Mouse (Mus musculus) heart, embryonic 13.5 days (tissue): Measurements from ENCODE around the gene Cyb5r1. TPM values are rescaled to one million over a fixed set of nuclear protein-coding genes. Genes with fewer than 3 reads are reported as not detected.

Experiments used
- ATAC-seq: fragments of 200-750 bp; cut with Nextera tagmentation; 2 replicates; pipeline ENCODE4 v1.8.0; 2017; ENCODE audit warnings: moderate TSS enrichment; ENCODE audit not compliant: insufficient number of reproducible peaks, low FRiP score, low TSS enrichment; ENCODE audit errors: extremely low read depth
- H3K27ac ChIP-seq: fragments of 300-500 bp; sonication (generic); replicated peaks from 2 replicates; pipeline ENCODE4 v1.5.1; 2015; ENCODE audit warnings: moderate library complexity, mild to moderate bottlenecking, inconsistent platforms
- H3K27me3 ChIP-seq: fragments of 300-500 bp; sonication (generic); replicated peaks from 2 replicates; pipeline ENCODE4 v1.6.1; 2015; ENCODE audit warnings: mild to moderate bottlenecking, inconsistent platforms
- H3K36me3 ChIP-seq: fragments of 300-500 bp; sonication (generic); 2 replicates; pipeline ENCODE4 v1.6.1; 2015; ENCODE audit warnings: mild to moderate bottlenecking, inconsistent platforms
- H3K4me1 ChIP-seq: fragments of 300-500 bp; sonication (generic); 2 replicates; pipeline ENCODE4 v1.6.1; 2015; ENCODE audit warnings: inconsistent platforms
- H3K4me2 ChIP-seq: fragments of 300-500 bp; sonication (generic); 2 replicates; pipeline ENCODE4 v1.6.1; 2015; ENCODE audit warnings: inconsistent platforms, mild to moderate bottlenecking, moderate library complexity
- H3K4me3 ChIP-seq: fragments of 300-500 bp; sonication (generic); 2 replicates; pipeline ENCODE4 v1.5.1; 2015; ENCODE audit warnings: moderate library complexity, mild to moderate bottlenecking, inconsistent platforms
- H3K9ac ChIP-seq: fragments of 300-500 bp; sonication (generic); 2 replicates; pipeline ENCODE4 v1.6.1; 2015; ENCODE audit warnings: inconsistent platforms, mild to moderate bottlenecking, moderate library complexity
- H3K9me3 ChIP-seq: fragments of 300-500 bp; sonication (generic); 2 replicates; pipeline ENCODE4 v1.6.1; 2016; ENCODE audit warnings: inconsistent platforms
- WGBS: fragments of 180-500 bp; shearing (Covaris S2); methylation state at CpG from one replicate; pipeline ENCODE4 v1.1.7; 2015; ENCODE audit warnings: mixed read lengths; 5-methylcytosine and 5-hydroxymethylcytosine counted together
- polyA plus RNA-seq: library from polyadenylated mRNA; unstranded; fragments of >200 nt; fragmentation: Nextera tagmentation; extraction: Ambion mirVana; gene quantifications from 2 replicates; pipeline ENCODE4 v1.2.1, GENCODE M21; 2015

Cyb5r1 gene
- polyA plus RNA-seq, 1 experiment from 2014 or later: 37.8 TPM

DNA sequence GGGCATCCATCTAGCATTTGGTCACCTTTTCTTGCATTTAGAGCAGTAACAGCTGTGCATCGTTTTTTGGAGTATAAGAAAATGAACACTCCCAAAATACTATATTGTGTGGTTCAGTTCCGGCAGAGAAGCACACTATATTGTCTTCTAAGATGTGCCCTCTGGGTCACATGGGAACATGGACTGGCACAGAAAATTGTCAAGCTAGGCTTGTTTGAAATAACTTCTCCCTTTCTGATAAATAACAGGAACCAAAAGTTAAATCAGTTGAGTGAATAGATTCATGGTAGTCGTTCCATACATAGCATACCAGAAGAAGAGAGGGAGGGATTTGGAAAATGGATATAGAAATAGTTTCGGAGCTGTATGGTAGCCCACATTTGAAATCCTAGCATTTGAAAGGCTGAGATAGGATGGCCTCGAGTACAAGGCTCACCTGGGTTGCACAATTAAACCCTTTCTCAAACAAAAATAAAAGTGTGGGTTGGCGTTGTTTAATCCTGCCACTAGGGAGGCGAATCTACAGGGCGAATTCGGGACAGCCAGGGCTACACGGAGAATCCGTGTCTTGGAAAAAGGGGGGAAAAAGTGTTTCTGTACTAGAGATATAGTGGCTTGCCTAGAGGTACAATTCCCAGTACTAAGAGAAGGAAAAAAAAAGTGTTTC is 9.3 kb downstream of the Cyb5r1 start:
- H3K27me3 ChIP-seq: no peaks in the 10 kb centered on the region
- peaks cover 46% of the 10 kb centered on the region for H3K4me1 ChIP-seq
- peak overlapping the region; percentile 96 for H3K9ac ChIP-seq
- 13% methylated on average over 11 of the region's 11 CpGs for WGBS
- peak overlapping the region; percentile 85 for H3K4me2 ChIP-seq
- H3K27ac ChIP-seq: peak overlapping the region; percentile 96
- H3K4me3 ChIP-seq: peak overlapping the region; percentile 94
- H3K36me3 ChIP-seq: peaks cover 32% of the 10 kb centered on the region
- no peaks in the 10 kb centered on the region; the same call in 1 of the 2 replicates for H3K9me3 ChIP-seq
- ATAC-seq: no peak; the same call in 1 of the 2 replicates

DNA sequence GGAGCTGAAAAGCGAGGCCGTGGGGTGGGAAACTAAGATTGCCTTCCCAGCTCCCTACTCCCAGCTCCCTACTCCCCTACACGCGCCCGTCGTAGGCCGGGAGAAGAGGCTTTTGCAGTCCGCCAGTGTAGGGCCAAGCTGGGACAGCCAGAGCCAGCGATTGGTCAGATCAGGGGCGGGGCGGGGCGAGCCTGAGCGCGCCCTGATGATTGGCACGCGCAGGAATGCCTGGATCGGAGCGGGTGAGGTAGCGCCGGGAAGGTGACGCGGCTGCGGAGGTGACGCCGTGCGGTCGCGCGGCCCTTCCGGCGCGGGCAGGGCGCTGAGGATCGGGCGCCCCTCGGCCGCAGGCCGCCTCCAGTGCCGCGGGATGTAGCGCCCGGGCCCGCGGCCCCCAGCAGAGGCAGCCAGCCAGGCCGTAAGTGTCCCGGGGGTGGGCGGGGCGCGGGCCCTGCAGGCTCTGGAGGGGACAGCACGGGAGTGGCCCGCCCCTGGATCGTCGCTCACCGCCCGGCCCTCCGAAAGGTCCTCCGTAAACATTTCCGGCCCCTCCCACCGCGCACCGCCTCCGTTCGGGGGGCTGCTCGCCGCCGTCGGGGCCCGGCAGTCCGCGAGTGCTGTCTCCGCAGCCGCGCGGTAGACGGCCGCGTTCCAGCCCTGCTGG is 9.9 kb downstream of the Cyb5r1 start, which contains the start of gene Adipor1:
Gene Adipor1, plus strand, starts transcription at position 211 of the 664 bp plus-strand sequence.
- Histone ChIP-seq H3K4me1 (peaks cover 53% of the 10 kb centered on the region), H3K27me3 (no peaks in the 10 kb centered on the region), H3K4me2 (peak within 1 kb of the TSS; percentile 85), H3K9me3 (no peaks in the 10 kb centered on the region; the same call in 1 of the 2 replicates), H3K4me3 (peak within 1 kb of the TSS; percentile 94), H3K27ac (peak within 1 kb of the TSS; percentile 96), H3K9ac (peak within 1 kb of the TSS; percentile 96), H3K36me3 (peaks cover 25% of the 10 kb centered on the region)
- WGBS: under 1% methylated on average over 74 of the region's 77 CpGs
- ATAC-seq: peak; percentile 98

DNA sequence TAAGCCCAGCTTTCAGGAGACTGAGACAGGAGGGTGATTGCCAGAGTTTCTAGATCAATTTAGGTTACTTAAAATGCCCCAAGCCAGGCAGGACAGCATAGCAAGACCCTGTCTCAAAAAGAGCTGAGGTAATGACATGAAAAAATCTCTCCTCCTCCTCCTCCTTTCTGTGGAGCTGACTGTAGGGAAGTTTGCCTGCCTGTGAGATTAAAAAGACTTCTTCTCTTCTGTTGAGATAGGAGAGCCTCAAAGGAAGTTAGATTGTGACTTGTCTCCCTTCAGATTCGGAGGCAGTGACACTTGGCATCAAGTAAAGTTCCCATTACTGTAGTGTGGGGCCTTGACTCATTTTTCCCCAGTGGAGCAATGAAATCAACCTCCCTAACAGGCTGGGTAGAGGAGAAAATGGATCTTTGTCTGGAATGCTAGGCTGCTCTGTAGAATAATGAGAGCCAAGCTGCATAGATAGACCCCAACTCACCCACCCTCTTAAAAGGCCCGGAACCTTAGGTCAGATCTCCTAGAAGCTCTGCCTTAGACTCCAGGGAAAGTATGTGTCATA is 13.1 kb downstream of the Cyb5r1 start:
- peak overlapping the region; percentile 76 for H3K27ac ChIP-seq
- H3K9ac ChIP-seq: peak overlapping the region; percentile 65
- no peaks in the 10 kb centered on the region for H3K9me3 ChIP-seq
- peak overlapping the region; percentile 85 for H3K4me2 ChIP-seq
- peaks cover 11% of the 10 kb centered on the region for H3K36me3 ChIP-seq
- H3K27me3 ChIP-seq: no peaks in the 10 kb centered on the region
- peaks cover 80% of the 10 kb centered on the region for H3K4me1 ChIP-seq
- ATAC-seq: no peak
- peak overlapping the region; percentile 94; the same call in 1 of the 2 replicates for H3K4me3 ChIP-seq
- 56% methylated on average over 2 of the region's 2 CpGs for WGBS

DNA sequence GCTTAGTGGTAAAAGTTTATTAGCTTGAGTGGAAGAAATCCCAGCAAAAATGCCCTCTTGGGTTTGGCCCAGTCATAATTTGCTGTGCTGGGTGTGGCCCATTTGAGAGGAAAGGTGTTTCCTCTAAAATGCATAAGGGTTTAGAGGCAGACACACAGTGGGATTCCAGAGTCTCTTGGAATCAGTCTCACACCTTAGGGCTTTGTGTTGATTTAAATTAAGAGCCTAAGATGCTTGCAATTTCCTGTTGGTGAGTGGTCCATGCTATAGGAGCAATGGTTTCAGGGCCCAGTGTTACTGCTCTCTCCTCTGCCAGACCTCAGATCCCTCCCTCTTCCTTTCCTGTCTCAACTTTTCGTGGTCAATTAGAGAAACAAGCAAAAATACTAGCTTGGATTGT is 13.8 kb downstream of the Cyb5r1 start:
- peak overlapping the region; percentile 94; the same call in 1 of the 2 replicates for H3K4me3 ChIP-seq
- H3K4me2 ChIP-seq: peak overlapping the region; percentile 85
- WGBS: 30% methylated on average over 1 of the region's 1 CpGs
- H3K9me3 ChIP-seq: no peaks in the 10 kb centered on the region
- H3K27me3 ChIP-seq: no peaks in the 10 kb centered on the region
- peaks cover 81% of the 10 kb centered on the region for H3K4me1 ChIP-seq
- H3K27ac ChIP-seq: peak overlapping the region; percentile 76
- H3K9ac ChIP-seq: 0 out of 2 replicates have a peak overlapping the region, but pooled peaks have one; percentile 44
- peaks cover 17% of the 10 kb centered on the region for H3K36me3 ChIP-seq
- ATAC-seq: no peak

DNA sequence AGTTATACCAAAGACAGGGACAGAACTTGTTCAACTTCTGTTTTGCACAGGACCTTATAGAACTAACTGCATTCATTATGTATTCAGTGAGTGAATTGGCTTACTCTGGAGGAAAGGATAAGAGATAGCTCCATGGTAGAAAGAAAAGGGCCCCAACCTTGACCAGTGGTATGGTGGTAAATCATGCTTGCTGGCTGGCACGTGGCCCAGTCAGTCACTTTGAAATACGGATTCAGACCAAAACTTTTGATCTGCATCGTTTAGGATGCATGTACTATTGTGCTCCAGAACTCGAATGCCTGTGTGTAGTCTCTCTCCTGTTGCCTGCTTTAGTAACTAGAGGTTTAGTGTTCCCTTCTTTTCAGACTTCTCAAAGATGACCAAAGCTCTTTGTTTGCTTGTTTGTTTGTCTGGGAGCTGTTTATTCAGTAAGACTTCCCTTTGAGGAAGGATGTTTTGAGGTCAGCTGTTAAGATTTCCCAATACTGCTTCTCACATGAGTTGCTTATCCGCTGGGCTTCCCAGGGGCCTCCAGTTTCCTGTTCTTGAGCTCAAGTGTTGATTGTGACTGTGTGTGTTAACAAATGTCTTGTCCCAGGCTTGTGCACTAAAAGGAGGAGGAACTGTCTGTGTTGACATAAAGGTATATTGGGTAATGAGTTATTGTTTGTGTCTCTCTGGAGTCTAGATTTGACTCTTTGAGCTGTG is 14.5 kb downstream of the Cyb5r1 start:
- Histone ChIP-seq H3K4me3 (peak overlapping the region; percentile 17), H3K9me3 (no peaks in the 10 kb centered on the region), H3K27me3 (no peaks in the 10 kb centered on the region), H3K36me3 (peaks cover 25% of the 10 kb centered on the region), H3K27ac (peak overlapping the region; percentile 76), H3K9ac (peak overlapping the region; percentile 44), H3K4me1 (peaks cover 74% of the 10 kb centered on the region), H3K4me2 (peak overlapping the region; percentile 85)
- 43% methylated on average over 5 of the region's 5 CpGs for WGBS
- ATAC-seq: no peak

DNA sequence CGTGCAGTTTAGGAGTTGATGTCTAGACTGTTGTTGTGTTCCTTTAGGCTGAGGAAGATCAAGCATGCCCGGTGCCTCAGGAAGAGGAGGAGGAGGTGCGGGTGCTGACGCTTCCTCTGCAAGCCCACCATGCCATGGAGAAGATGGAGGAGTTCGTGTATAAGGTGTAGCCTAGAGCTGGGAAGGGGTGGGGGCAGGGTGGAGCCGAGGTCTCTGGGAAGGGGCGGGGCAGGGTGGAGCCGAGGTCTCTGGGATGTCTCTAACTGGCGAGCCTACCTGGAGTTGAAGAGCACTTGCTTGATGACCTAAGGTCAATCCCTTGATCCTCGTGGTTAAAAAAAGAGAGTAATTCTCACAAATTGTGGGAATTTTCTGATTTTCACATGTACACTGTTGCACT is 18.6 kb downstream of the Cyb5r1 start:
- Histone ChIP-seq H3K4me1 (peaks cover 57% of the 10 kb centered on the region), H3K27me3 (no peaks in the 10 kb centered on the region), H3K4me3 (no peak overlapping the region), H3K9ac (no peak overlapping the region), H3K36me3 (peaks cover 62% of the 10 kb centered on the region), H3K27ac (no peak overlapping the region), H3K4me2 (peak overlapping the region; percentile 20; the same call in 1 of the 2 replicates), H3K9me3 (no peaks in the 10 kb centered on the region)
- 70% methylated on average over 10 of the region's 10 CpGs for WGBS
- ATAC-seq: no peak

DNA sequence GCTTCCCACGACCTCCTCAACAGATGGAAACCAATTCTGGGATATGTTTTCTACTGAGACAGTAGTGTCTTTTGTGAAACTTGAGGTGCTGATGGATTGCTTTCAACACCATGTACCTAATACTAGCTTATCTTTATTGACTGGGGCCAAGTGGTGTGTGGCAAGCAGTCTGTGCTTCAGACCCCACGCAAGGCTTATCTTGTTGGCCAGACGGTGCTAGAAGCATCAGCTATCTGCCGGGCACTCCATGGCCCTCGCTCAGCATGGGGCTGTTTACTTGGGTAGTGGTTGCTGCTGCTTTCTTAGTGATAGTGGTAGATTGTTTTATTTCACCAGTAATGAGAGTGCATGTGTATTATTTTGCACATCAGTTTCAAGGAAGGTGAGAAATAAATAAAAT is 20.9 kb downstream of the Cyb5r1 start:
- Histone ChIP-seq H3K36me3 (peaks cover 85% of the 10 kb centered on the region), H3K4me1 (peaks cover 34% of the 10 kb centered on the region), H3K27me3 (no peaks in the 10 kb centered on the region), H3K4me3 (no peak overlapping the region), H3K9me3 (no peaks in the 10 kb centered on the region), H3K4me2 (peak overlapping the region; percentile 30; the same call in 1 of the 2 replicates), H3K9ac (no peak overlapping the region), H3K27ac (0 out of 2 replicates have a peak overlapping the region, but pooled peaks have one; percentile 39)
- WGBS: 12% methylated on average over 5 of the region's 5 CpGs
- ATAC-seq: peak; percentile 66

DNA sequence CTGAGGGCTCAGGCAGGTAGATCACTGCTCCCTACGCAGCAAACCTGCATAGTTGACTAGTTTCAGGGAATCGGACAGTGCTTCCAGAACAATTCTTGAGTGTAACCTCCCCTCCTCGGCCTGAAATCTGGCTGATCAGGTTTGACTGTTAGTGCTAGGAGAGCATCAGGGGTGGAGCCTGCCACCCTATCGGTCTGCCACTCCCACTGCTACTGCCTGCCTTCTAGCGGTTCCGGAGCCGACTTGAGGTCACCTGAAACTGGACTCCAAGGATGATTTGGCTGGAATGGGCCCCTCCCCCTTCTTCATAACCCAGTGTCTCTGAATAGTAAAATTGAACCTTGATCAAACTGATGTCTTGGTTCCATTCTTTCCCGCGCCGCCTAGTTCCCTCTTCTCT is 27.6 kb downstream of the Cyb5r1 start:
- Histone ChIP-seq H3K4me3 (no peak overlapping the region), H3K4me1 (no peaks in the 10 kb centered on the region), H3K27ac (no peak overlapping the region), H3K36me3 (peaks cover 56% of the 10 kb centered on the region), H3K9me3 (no peaks in the 10 kb centered on the region), H3K4me2 (no peak overlapping the region), H3K9ac (no peak overlapping the region), H3K27me3 (no peaks in the 10 kb centered on the region)
- no peak for ATAC-seq
- 82% methylated on average over 10 of the region's 10 CpGs for WGBS

DNA sequence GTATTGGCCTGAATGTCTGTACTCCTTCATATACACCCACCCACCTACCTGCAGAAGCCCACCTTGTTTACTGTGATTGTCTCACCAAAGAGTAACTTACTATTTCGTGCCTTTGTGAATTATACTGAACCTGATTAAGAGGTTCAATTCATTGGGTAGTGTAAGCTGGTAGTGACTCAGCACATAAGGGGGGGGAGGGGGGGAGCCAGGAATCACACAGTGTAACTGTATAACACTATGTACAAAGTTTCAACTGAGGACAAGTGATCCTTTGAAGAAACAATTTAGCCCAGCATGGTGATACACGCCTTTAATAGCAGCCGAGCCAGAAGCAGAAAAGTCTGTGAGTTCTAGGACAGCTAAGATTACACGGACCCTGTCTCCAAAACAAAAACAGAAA is 28.1 kb downstream of the Cyb5r1 start:
- Histone ChIP-seq H3K4me2 (no peak overlapping the region), H3K27ac (no peak overlapping the region), H3K27me3 (no peaks in the 10 kb centered on the region), H3K9me3 (no peaks in the 10 kb centered on the region), H3K9ac (no peak overlapping the region), H3K36me3 (peaks cover 51% of the 10 kb centered on the region), H3K4me1 (no peaks in the 10 kb centered on the region), H3K4me3 (no peak overlapping the region)
- ATAC-seq: no peak
- WGBS: 82% methylated on average over 4 of the region's 4 CpGs

DNA sequence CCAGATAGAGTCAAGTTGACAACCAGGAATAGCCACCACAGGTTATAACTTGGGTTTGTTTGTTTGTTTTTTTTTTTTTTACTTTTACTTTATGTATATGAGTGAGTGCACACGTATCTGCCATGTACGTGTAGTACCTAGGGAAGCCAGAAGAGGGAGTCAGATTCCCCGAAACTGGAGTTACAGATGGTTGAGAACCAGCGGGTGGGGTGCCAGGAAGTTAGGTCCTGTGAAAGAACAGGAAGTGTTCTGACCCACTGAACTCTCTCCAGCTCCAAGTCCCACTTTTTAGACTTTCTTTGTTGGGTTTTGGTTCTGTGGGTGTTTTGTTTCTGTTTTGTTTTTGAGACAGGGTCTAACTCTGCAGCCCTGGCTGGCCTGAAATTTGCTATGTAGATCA is 30.1 kb downstream of the Cyb5r1 start:
- no peak for ATAC-seq
- H3K36me3 ChIP-seq: peaks cover 32% of the 10 kb centered on the region
- no peak overlapping the region for H3K9ac ChIP-seq
- no peak overlapping the region for H3K4me2 ChIP-seq
- WGBS: 27% methylated on average over 4 of the region's 4 CpGs
- no peaks in the 10 kb centered on the region for H3K4me1 ChIP-seq
- no peaks in the 10 kb centered on the region for H3K9me3 ChIP-seq
- no peaks in the 10 kb centered on the region for H3K27me3 ChIP-seq
- H3K27ac ChIP-seq: no peak overlapping the region
- H3K4me3 ChIP-seq: no peak overlapping the region

DNA sequence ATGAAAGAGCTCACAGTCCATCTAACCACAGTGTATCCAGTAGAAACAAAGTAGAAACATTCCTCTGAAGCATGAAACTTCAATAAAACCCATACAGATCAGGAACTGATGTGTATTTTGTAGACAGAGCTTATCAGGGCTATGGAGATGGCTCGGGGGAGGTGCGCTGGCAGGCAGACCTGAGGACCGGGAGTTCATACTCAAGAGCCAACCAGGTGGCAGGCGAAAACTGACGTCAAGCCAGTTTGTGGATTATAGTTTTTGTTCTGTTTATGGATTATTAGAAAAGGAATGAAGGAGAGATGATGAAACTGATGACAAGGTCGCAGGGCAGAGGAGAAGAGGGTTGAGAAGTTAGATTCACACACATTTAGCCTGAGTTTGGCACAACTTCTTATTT is 35.1 kb downstream of the Cyb5r1 start:
- Histone ChIP-seq H3K27me3 (no peaks in the 10 kb centered on the region), H3K4me2 (no peak overlapping the region), H3K9me3 (no peaks in the 10 kb centered on the region), H3K27ac (no peak overlapping the region), H3K9ac (no peak overlapping the region), H3K4me1 (no peaks in the 10 kb centered on the region), H3K36me3 (no peaks in the 10 kb centered on the region), H3K4me3 (no peak overlapping the region)
- no peak for ATAC-seq
- 82% methylated on average over 6 of the region's 6 CpGs for WGBS
